Mouse (Mus musculus) heart, embryonic 11.5 days (tissue): Measurements from ENCODE around the gene Ccdc91. TPM values are rescaled to one million over a fixed set of nuclear protein-coding genes. Genes with fewer than 3 reads are reported as not detected.

Experiments used
- ATAC-seq: fragments of 200-750 bp; cut with Nextera tagmentation; replicated peaks from 2 replicates; pipeline ENCODE4 v1.8.0; 2017; ENCODE audit warnings: moderate library complexity; ENCODE audit not compliant: insufficient number of reproducible peaks, low FRiP score, low TSS enrichment
- H3K27ac ChIP-seq: fragments of 300-500 bp; sonication (generic); 2 replicates; pipeline ENCODE4 v1.5.1; 2014; ENCODE audit warnings: mild to moderate bottlenecking, low read depth, low read length
- H3K27me3 ChIP-seq: fragments of 300-500 bp; sonication (generic); 2 replicates; pipeline ENCODE4 v1.6.1; 2014; ENCODE audit warnings: mild to moderate bottlenecking, low read length, mixed read lengths; ENCODE audit not compliant: control insufficient read depth, insufficient read depth
- H3K36me3 ChIP-seq: fragments of 300-500 bp; sonication (generic); 2 replicates; pipeline ENCODE4 v1.6.1; 2014; ENCODE audit warnings: mild to moderate bottlenecking, low read length, moderate library complexity, mixed read lengths; ENCODE audit not compliant: control insufficient read depth, insufficient read depth
- H3K4me1 ChIP-seq: fragments of 300-500 bp; sonication (generic); 2 replicates; pipeline ENCODE4 v1.6.1; 2014; ENCODE audit warnings: low read length; ENCODE audit not compliant: control insufficient read depth, insufficient read depth
- H3K4me2 ChIP-seq: fragments of 300-500 bp; sonication (generic); 2 replicates; pipeline ENCODE4 v1.6.1; 2014; ENCODE audit warnings: mild to moderate bottlenecking, moderate library complexity
- H3K4me3 ChIP-seq: fragments of 300-500 bp; sonication (generic); 2 replicates; pipeline ENCODE4 v1.5.1; 2014; ENCODE audit warnings: low read depth, low read length
- H3K9ac ChIP-seq: fragments of 300-500 bp; sonication (generic); 2 replicates; pipeline ENCODE4 v1.6.1; 2014; ENCODE audit warnings: mild to moderate bottlenecking, low read depth, low read length, moderate library complexity
- H3K9me3 ChIP-seq: fragments of 300-500 bp; sonication (generic); replicated peaks from 2 replicates; pipeline ENCODE4 v1.6.1; 2016; ENCODE audit warnings: low read length; ENCODE audit not compliant: control insufficient read depth
- WGBS: fragments of 180-500 bp; shearing (Covaris S2); extraction: QIAGEN DNeasy Blood & Tissue Kit; methylation state at CpG from one replicate; pipeline ENCODE4 v1.1.7; 2014; ENCODE audit not compliant: insufficient replicate concordance; 5-methylcytosine and 5-hydroxymethylcytosine counted together
- polyA plus RNA-seq: library from polyadenylated mRNA; unstranded; fragments of >200 nt; fragmentation: Nextera tagmentation; extraction: Ambion mirVana; gene quantifications from 2 replicates; pipeline ENCODE4 v1.2.1, GENCODE M21; 2014

The Ccdc91 gene
- 18.6 and 22.4 TPM in 2 replicates for polyA plus RNA-seq

DNA sequence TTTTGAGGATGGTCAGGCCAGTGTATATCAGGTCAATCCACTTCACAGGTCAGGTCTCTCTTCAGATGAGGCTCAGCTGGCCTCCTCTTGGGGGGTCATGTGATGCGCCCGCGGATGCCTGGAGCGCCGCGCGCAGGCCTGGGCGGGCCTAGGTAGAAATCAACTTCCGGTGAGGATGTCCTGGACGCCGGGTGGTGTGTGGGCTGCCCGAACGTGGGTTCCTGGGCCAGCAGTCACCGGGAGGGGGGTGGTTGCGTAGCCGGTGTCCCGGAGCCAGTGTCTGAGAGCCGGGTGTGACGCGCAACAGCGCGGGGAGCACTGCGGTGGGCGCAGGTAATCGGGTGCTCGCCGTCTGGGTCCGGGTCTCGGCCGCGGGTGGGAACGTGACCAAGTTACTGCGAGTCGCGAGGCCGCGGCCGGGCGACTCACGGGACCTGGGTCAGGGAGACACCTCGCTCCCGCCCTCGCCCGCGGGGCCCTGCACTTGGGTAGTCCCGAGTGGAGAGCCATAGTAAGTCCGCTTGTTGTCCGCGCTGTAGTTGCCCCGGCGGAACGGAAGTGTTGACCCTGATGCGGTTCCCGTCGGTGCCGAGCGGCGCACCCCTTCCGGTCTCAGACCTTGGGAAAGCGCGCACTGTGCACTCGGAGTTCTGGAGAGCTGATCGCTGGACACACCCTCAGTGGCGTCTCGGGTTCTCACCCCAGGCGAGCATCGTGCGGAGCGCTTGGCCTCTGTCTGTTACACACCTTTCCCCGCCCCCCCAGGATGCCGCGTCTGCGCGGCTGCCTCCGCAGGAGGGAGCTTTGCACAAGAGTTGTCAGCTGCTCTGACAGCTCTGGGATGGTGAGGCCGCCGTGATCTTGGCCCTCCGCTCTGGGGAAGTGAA is at the start of gene Ccdc91:
TSS of gene Ccdc91 (plus strand) at position 102 of the 887 bp plus-strand sequence.
- Histone ChIP-seq H3K9me3 (no peaks in the 10 kb centered on the region), H3K27ac (peak within 1 kb of the TSS; percentile 81), H3K27me3 (no peaks in the 10 kb centered on the region), H3K9ac (peak within 1 kb of the TSS; percentile 89), H3K4me1 (peaks cover 3% of the 10 kb centered on the region), H3K4me2 (peak within 1 kb of the TSS; percentile 79), H3K4me3 (peak within 1 kb of the TSS; percentile 75), H3K36me3 (no peaks in the 10 kb centered on the region)
- WGBS, result under 1% methylated on average over 71 of the region's 78 CpGs
- ATAC-seq, result peak; percentile 93

DNA sequence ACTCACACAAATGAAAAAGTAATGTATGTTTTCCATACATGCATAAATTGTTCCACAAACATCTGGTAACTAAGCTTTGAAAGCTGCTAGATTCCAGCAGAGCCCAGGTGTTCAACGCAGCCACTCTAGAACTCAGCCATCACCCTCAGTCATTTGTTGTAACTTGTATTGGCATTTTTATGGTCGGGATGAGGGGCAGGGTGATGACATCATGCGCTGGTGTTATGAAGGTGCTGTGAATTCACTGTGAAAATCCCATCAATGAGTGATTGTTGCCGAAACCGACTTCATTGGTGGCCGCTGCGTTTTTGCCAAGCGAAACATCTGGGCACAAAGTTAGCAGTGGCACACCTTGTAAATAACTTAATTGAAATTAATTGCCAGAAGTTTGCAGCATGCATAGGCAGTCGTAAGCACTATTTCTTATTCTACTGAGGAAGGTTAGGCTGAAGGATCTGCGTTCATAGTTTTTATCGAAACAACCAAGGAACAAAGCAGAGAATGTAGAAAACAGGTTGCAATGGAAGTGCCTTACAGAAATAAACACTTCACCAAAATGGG is 48.6 kb upstream of the Ccdc91 start:
- Histone ChIP-seq H3K4me1 (no peaks in the 10 kb centered on the region), H3K4me3 (no peak overlapping the region), H3K9ac (no peak overlapping the region), H3K4me2 (no peak overlapping the region), H3K9me3 (no peaks in the 10 kb centered on the region), H3K27ac (no peak overlapping the region), H3K36me3 (no peaks in the 10 kb centered on the region), H3K27me3 (no peaks in the 10 kb centered on the region)
- WGBS, result 84% methylated on average over 11 of the region's 11 CpGs
- no peak for ATAC-seq

DNA sequence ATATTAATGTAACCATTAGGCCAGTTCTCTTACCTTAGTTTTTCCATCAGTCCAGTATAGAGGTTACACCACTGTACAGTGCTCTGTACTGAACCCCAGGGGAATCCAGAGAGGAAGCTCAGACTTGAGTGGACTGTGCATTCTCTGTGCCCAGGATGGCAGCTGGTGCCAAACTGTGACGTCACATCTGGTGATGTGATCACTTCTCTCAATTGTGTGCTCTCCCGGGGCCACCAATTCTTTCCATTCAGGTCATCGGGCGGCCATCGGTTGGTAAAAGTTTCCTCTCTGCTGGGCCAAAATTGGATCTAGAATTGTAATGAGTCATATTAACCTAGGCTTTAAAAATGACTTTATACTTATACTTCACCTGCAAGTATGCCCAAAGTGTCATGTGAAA is 19.9 kb upstream of the Ccdc91 start:
- Histone ChIP-seq H3K4me3 (no peak overlapping the region), H3K36me3 (no peaks in the 10 kb centered on the region), H3K27ac (no peak overlapping the region), H3K9ac (no peak overlapping the region), H3K9me3 (no peaks in the 10 kb centered on the region), H3K4me2 (no peak overlapping the region), H3K27me3 (no peaks in the 10 kb centered on the region), H3K4me1 (no peaks in the 10 kb centered on the region)
- WGBS, result 74% methylated on average over 5 of the region's 5 CpGs
- no peak for ATAC-seq

- Histone ChIP-seq H3K9ac (no peak overlapping the region), H3K4me3 (no peak overlapping the region), H3K36me3 (no peaks in the 10 kb centered on the region), H3K27me3 (no peaks in the 10 kb centered on the region), H3K27ac (no peak overlapping the region), H3K4me2 (no peak overlapping the region), H3K9me3 (no peaks in the 10 kb centered on the region), H3K4me1 (no peaks in the 10 kb centered on the region)
- WGBS, result 78% methylated on average over 11 of the region's 11 CpGs
- ATAC-seq, result no peak
These were observed 16.9 kb upstream of the Ccdc91 start for GRCm38 (mm10) chr6:147458637-147459301.

- no peaks in the 10 kb centered on the region for H3K9me3 ChIP-seq
- H3K4me1 ChIP-seq, result no peaks in the 10 kb centered on the region
- H3K27me3 ChIP-seq, result no peaks in the 10 kb centered on the region
- no peak overlapping the region for H3K27ac ChIP-seq
- H3K4me2 ChIP-seq, result no peak overlapping the region
- H3K4me3 ChIP-seq, result no peak overlapping the region
- no peaks in the 10 kb centered on the region for H3K36me3 ChIP-seq
- no peak for ATAC-seq
- no peak overlapping the region for H3K9ac ChIP-seq
- 54% methylated on average over 5 of the region's 5 CpGs for WGBS
These were observed 5.6 kb upstream of the Ccdc91 start for GRCm38 (mm10) chr6:147470016-147470415.

DNA sequence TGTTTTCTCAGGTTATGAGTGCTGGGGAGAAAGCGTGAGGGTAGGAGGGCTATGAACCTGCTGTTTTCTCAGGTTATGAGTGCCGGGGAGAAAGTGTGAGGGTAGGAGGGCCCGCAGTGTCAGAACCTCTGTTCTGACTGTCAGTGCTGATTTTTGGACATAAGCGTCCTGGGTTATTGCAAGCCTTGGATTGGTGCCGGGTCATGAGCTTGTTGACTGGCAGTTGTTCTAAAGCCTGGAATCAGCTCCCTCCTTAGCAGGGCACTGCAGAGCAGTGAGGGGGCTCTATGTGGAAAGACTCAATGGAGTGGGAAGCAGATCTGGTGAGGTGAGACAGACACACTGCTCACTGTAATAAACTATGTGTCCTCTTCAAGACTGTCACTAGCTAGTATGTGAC is 5.5 kb downstream of the Ccdc91 start:
- Histone ChIP-seq H3K4me1 (peaks cover 3% of the 10 kb centered on the region), H3K27me3 (no peaks in the 10 kb centered on the region), H3K4me2 (no peak overlapping the region), H3K36me3 (no peaks in the 10 kb centered on the region), H3K27ac (no peak overlapping the region), H3K9ac (no peak overlapping the region), H3K4me3 (no peak overlapping the region), H3K9me3 (no peaks in the 10 kb centered on the region)
- WGBS, result 88% methylated on average over 5 of the region's 5 CpGs
- no peak for ATAC-seq

DNA sequence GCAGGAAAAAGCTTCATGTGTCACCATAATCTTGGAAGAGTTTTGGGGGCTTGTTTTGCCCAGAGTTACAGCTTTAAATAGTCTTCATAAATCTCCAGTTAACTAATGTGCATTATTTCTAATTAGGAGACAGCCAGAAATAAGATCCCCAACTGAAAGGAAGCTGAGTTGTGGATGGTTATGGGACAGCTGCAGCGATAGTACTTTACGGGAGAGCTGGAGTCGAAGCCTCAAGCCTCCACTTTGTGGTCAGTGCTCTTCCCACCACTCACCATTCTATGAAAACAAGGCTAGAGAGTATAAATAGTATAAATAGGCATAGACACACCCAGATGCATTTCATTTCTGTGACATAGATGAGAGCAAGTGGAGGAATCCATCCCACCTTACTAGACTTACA is 14.5 kb downstream of the Ccdc91 start:
- no peaks in the 10 kb centered on the region for H3K4me1 ChIP-seq
- WGBS, result 92% methylated on average over 3 of the region's 3 CpGs
- no peaks in the 10 kb centered on the region for H3K27me3 ChIP-seq
- no peaks in the 10 kb centered on the region for H3K9me3 ChIP-seq
- no peak overlapping the region for H3K4me2 ChIP-seq
- ATAC-seq, result no peak
- H3K9ac ChIP-seq, result no peak overlapping the region
- no peak overlapping the region for H3K4me3 ChIP-seq
- H3K36me3 ChIP-seq, result no peaks in the 10 kb centered on the region
- no peak overlapping the region for H3K27ac ChIP-seq

- Histone ChIP-seq H3K4me3 (no peak overlapping the region), H3K4me2 (no peak overlapping the region), H3K4me1 (no peaks in the 10 kb centered on the region), H3K27ac (no peak overlapping the region), H3K36me3 (no peaks in the 10 kb centered on the region), H3K27me3 (no peaks in the 10 kb centered on the region), H3K9me3 (no peaks in the 10 kb centered on the region), H3K9ac (no peak overlapping the region)
- 81% methylated on average over 4 of the region's 4 CpGs for WGBS
- no peak for ATAC-seq
These were observed 16.9 kb downstream of the Ccdc91 start for GRCm38 (mm10) chr6:147492551-147492950.
